Mouse (Mus musculus): ENCODE results near the gene Ramp2.

Ramp2 gene

GRCm38 (mm10) chr11:101269577-101270116 lies 23.8 kb downstream of the Ramp2 start:
- DNase-seq (ENCODE audit: low read depth, low spot score) = no peak

- DNase-seq (ENCODE audit: low read depth, low spot score) = no peak
Measured at GRCm38 (mm10) chr11:101272446-101272845, 26.6 kb downstream of the Ramp2 start.

- no peak for DNase-seq (ENCODE audit: low read depth, low spot score)
Measured at GRCm38 (mm10) chr11:101275309-101275708, 29.5 kb downstream of the Ramp2 start.

GRCm38 (mm10) chr11:101276319-101277070 lies 30.7 kb downstream of the Ramp2 start:
- DNase-seq (ENCODE audit: low read depth, low spot score) = no peak

- DNase-seq (ENCODE audit: low read depth, low spot score) = no peak
Measured at GRCm38 (mm10) chr11:101277381-101278222, 31.8 kb downstream of the Ramp2 start.

- DNase-seq (ENCODE audit: low read depth, low spot score) = peak; percentile 85
Measured at GRCm38 (mm10) chr11:101278223-101279192, 32.7 kb downstream of the Ramp2 start, which contains the start of the genes Cntd1 and Coa3. TSS of gene Cntd1 (plus strand) at chr11:101279012. TSS of gene Coa3 (minus strand) at chr11:101279114.

- no peak for DNase-seq (ENCODE audit: low read depth, low spot score)
Measured at GRCm38 (mm10) chr11:101279193-101279569, 33.4 kb downstream of the Ramp2 start.

- no peak for DNase-seq (ENCODE audit: low read depth, low spot score)
Measured at GRCm38 (mm10) chr11:101280837-101281236, 35.0 kb downstream of the Ramp2 start.

GRCm38 (mm10) chr11:101282896-101283295 lies 37.1 kb downstream of the Ramp2 start:
- DNase-seq (ENCODE audit: low read depth, low spot score) = no peak

- DNase-seq (ENCODE audit: low read depth, low spot score) = no peak
Measured at GRCm38 (mm10) chr11:101283805-101284204, 38.0 kb downstream of the Ramp2 start.

- no peak for DNase-seq (ENCODE audit: low read depth, low spot score)
Measured at GRCm38 (mm10) chr11:101287306-101287705, 41.5 kb downstream of the Ramp2 start.

GRCm38 (mm10) chr11:101291231-101291630 lies 45.4 kb downstream of the Ramp2 start:
- no peak for DNase-seq (ENCODE audit: low read depth, low spot score)

- no peak for DNase-seq (ENCODE audit: low read depth, low spot score)
Measured at GRCm38 (mm10) chr11:101295191-101295590, 49.4 kb downstream of the Ramp2 start.

GRCm38 (mm10) chr11:101300881-101301280 lies 55.1 kb downstream of the Ramp2 start:
- DNase-seq (ENCODE audit: low read depth, low spot score) = no peak

- no peak for DNase-seq (ENCODE audit: low read depth, low spot score)
Measured at GRCm38 (mm10) chr11:101301299-101302003, 55.6 kb downstream of the Ramp2 start.

- peak; percentile 93 for DNase-seq (ENCODE audit: low read depth, low spot score)
Measured at GRCm38 (mm10) chr11:101302004-101302798, 56.4 kb downstream of the Ramp2 start, which contains the start of gene Becn1. TSS of gene Becn1 (minus strand) at chr11:101302286.

GRCm38 (mm10) chr11:101307744-101308143 lies 61.9 kb downstream of the Ramp2 start:
- DNase-seq (ENCODE audit: low read depth, low spot score) = no peak
